Mouse (Mus musculus) embryonic fibroblast, embryonic 13.5 days (primary cell): Measurements from ENCODE around the gene Anks1b.

Source experiments
- CTCF ChIP-seq: IDR thresholded peaks from 2 replicates; pipeline ENCODE4 v1.5.1; 2011; ENCODE audit warnings: mild to moderate bottlenecking, control low read depth, low read length, moderate library complexity, borderline replicate concordance; ENCODE audit not compliant: insufficient read depth
- POLR2A ChIP-seq: IDR thresholded peaks from 2 replicates; pipeline ENCODE4 v1.6.1; 2011; ENCODE audit warnings: low read depth, mild to moderate bottlenecking, control low read depth, low read length, moderate library complexity

DNA sequence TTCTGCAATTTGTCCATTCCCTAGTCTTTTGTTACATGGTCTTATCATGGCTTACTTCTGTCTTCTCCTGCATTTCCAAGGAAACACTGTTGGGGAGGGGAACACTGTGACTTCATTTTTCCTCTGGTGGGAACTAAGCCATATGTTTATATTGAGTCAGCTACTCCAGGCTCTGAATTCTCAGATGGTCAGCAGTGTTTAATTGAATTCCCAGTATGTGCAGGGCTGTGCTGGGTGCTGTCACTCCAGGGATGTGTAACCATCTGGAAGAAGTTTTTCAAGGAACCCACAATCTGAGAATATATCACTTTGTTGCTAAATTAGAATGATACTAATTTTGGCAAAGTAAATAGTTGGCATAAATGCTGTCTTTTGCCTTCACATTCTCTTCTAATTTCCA is 39.9 kb downstream of the Anks1b start:
- TF ChIP-seq POLR2A = no peak
- no peak for TF ChIP-seq CTCF
